Mouse (Mus musculus): ENCODE results near the gene Pidd1. TPM values are rescaled to one million over a fixed set of nuclear protein-coding genes. Genes with fewer than 3 reads are reported as not detected.
"Not testable (repeated sequence)": the region's sequence is repeated elsewhere in the genome, so short reads cannot be mapped to it uniquely, and the experiment has no call there.

Pidd1 gene
- polyA plus RNA-seq, 1 experiment from 2014 or later, result 24.9 TPM

DNA sequence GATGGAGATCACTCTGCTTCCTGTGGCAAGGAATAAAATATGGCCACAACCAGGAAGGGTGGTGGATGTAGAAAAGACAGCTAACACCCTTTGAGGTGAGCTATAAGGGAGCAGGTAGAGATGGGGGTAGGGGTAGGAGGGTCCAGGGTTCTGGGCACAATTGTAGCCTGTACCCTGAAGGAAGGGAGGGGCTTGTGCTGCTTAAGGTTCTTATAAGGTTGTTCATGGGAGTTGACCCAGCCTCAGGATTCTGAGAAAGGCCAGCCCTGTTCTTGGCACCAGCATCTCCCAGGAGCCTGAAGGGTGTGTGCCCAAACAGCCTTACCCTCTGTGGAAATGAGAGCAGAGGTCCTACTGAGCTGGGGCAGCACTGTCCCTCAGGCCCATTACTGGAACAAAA is 8.1 kb upstream of the Pidd1 start:
- no peaks in the 10 kb centered on the region for H3K9me3 ChIP-seq
- peaks cover 40% of the 10 kb centered on the region for H3K4me1 ChIP-seq
- H3K4me3 ChIP-seq, result no peak overlapping the region
- no peak overlapping the region for H3K27ac ChIP-seq (replicated peaks)
- peaks cover 9% of the 10 kb centered on the region; the same call in 1 of the 2 replicates for H3K27me3 ChIP-seq (replicated peaks; ENCODE audit: low read depth, poor library complexity, severe bottlenecking)
- peaks cover 47% of the 10 kb centered on the region for H3K36me3 ChIP-seq (replicated peaks)
- DNase-seq (ENCODE audit: low spot score), result no peak

DNA sequence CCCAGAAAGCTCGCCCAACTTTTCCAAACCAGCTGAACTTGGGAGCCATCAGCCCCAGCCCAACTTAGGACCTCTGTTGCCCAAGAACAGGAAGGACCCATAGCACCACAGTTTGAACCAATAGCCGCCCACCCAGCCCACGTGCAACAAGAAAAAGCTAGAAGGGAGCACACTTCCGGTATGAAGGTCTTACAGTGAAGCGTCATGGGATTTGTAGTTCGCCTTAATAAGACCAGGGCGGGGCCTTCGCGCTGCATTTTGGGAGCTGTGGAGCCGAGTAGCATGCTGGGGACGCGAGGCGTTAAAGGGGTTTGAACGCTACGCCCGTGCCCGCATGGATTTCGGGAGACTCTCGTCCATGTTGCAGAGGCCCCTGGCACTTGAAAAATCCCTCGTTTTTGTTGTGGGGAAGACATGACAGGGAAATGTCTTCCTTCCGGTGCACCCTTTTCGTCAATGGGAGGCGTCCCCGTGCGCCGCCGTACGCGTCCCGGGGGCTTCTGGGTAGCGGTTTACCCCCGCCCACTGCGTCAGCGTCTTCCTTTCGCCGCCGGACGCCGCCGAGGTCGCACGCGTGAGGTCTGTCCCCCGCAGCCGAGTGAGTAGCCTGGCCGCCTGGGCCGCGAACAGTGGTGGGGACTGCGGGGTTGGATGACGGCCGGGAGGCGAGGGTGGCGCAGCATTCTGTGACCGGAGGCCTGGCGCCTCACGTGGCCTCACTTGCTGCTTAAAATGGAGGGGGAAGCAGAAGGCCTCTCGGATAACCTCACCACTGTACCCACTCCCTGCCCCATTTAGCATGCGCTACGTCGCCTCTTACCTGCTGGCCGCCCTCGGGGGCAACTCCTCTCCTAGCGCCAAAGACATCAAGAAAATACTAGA is 3.5 kb upstream of the Pidd1 start, which contains the start of gene Rplp2:
TSS of gene Rplp2 (plus strand) at position 261 of the 882 bp plus-strand sequence.
- Histone ChIP-seq H3K4me1 (peaks cover 37% of the 10 kb centered on the region), H3K9me3 (no peaks in the 10 kb centered on the region), H3K27ac (replicated peaks) (peak within 1 kb of the TSS; percentile 95), H3K27me3 (replicated peaks; ENCODE audit: low read depth, poor library complexity, severe bottlenecking) (no peaks in the 10 kb centered on the region), H3K4me3 (peak within 1 kb of the TSS; percentile 96), H3K36me3 (replicated peaks) (peaks cover 45% of the 10 kb centered on the region)
- under 1% methylated on average over 63 of the region's 63 CpGs for WGBS
- DNase-seq (ENCODE audit: low spot score), result peak; percentile 94

DNA sequence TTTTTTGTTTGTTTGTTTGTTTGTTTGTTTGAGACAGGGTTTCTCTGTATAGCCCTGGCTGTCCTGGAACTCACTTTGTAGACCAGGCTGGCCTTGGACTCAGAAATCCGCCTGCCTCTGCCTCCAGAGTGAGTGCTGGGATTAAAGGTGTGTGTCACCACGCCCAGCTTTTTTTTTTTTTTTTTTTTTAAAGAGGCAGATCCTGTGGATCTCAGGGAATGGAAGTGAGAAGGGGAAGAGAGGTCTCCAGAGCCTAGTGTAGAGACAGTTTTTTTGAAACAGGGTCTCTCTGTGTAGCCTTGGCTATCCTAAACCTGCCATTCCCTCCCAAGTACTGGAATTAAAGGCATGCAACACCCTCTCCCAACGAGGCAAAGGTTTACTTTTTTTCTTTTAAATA is 2.5 kb upstream of the Pidd1 start:
- whole genome bisulfite sequencing, result 86% methylated on average over 3 of the region's 3 CpGs
- Histone ChIP-seq H3K36me3 (replicated peaks) (peaks cover 45% of the 10 kb centered on the region), H3K27ac (replicated peaks) (0 out of 2 replicates have a peak overlapping the region, but pooled peaks have one; percentile 95), H3K4me1 (peaks cover 47% of the 10 kb centered on the region), H3K4me3 (peak overlapping the region; percentile 96)
- H3K27me3 ChIP-seq (replicated peaks; ENCODE audit: low read depth, poor library complexity, severe bottlenecking); H3K9me3 ChIP-seq; DNase-seq (ENCODE audit: low spot score): not testable (repeated sequence)

DNA sequence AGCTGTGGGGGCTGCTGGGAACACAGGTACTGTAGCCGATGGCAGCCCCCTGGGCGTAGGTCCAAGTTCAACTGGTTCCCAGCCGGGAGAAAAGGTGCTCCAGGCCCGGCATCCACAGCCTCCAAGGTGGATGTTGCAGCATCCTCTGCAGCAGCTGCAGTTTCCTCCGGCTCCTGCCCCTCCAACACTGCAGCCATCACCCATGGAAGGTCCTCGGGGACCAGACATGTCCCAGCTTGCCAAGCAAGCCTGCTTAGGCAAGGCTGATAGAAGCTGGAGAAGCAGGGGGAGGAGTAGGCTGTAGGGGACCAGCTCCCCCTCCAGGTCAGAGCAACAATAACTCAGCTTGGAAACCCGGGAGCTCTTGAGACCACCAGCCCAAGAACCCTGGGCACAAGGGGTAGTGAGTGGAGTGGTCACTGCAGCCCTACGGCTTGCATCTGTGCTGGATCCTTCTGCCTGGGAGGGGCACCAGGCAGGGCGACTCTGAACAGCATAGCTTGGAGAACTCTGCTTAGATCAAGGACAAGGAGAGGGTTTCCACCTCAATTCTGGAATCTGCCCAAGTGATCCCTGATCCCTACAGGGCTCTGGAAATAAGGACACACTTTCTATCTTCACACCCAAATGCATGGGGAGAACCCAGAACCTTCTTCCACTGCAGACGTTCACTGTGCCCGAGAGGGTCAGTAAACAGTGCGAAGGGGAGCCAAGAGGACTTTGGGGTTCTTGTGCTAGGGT is 574 bp downstream of the Pidd1 start:
- 34% methylated on average over 12 of the region's 12 CpGs for WGBS
- Histone ChIP-seq H3K27me3 (replicated peaks; ENCODE audit: low read depth, poor library complexity, severe bottlenecking) (no peaks in the 10 kb centered on the region), H3K9me3 (no peaks in the 10 kb centered on the region), H3K4me3 (peak overlapping the region; percentile 64), H3K27ac (replicated peaks) (peak overlapping the region; percentile 87), H3K36me3 (replicated peaks) (peaks cover 45% of the 10 kb centered on the region), H3K4me1 (peaks cover 42% of the 10 kb centered on the region)
- DNase-seq (ENCODE audit: low spot score), result peak; percentile 72

DNA sequence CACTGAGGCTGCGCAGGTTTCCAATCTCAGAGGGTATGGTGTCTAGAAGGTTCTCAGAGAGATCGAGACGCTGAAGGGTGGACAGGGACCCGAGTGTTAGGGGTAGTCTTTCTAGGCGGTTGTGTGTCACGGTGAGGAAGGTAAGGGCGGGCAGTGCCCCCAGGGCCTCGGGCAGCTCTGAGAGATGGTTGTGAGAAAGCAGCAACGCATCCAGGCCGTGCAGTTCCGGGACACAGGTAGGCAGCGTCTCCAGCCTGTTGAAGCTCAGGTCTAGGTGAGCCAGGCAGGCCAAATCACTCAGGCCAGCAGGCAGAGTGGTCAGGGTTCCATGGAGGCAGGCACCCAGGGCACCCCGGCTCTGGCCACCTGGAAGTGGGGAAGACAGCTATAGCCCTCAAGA is 1.6 kb downstream of the Pidd1 start:
- H3K4me3 ChIP-seq, result peak overlapping the region; percentile 64
- no peak for DNase-seq (ENCODE audit: low spot score)
- no peaks in the 10 kb centered on the region for H3K27me3 ChIP-seq (replicated peaks; ENCODE audit: low read depth, poor library complexity, severe bottlenecking)
- H3K4me1 ChIP-seq, result peaks cover 47% of the 10 kb centered on the region
- WGBS, result 91% methylated on average over 13 of the region's 13 CpGs
- H3K9me3 ChIP-seq, result no peaks in the 10 kb centered on the region
- H3K27ac ChIP-seq (replicated peaks), result peak overlapping the region; percentile 87; the same call in 1 of the 2 replicates
- H3K36me3 ChIP-seq (replicated peaks), result peaks cover 51% of the 10 kb centered on the region

DNA sequence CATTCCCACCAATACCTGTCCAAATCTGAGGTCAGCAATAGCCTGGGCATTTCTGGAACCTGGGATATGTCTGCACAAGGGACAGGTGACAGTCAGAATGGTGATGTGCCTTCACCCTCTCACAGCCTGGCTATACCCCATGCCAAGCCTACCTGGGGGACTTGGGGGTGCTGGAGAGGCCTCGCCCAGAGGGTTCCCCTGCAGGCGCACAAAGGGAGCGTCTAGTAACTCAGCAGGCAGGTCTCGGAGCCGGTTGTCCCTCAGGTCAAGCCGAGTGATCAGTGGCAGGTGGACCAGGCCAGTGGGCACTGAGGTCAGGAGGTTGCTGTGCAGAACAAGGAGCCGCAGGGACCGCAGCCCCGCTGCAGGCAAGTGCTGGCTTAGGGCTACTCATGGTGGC is 2.4 kb downstream of the Pidd1 start:
- no peak overlapping the region for H3K4me3 ChIP-seq

DNA sequence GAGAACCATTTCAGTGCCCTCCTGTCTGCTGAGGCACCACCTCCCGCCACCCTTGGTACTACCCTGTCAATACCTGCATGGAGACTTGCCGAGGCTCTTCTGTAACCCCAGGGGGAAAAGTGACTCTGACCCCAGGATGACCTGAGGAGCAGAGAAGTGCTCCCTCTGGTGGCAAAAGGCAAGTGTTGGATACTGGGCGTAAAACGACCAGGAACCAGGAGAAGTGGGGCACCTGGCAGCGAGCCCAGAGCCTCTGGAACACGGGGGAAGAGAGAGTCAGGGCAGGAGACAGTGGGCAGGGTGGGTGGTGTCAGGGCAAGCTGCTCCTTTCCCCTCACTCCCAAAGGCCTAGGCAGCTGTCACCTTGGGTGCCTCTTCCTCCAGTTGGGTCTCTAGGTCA is 3.2 kb downstream of the Pidd1 start:
- Histone ChIP-seq H3K36me3 (replicated peaks) (peaks cover 57% of the 10 kb centered on the region), H3K9me3 (no peaks in the 10 kb centered on the region), H3K4me1 (peaks cover 62% of the 10 kb centered on the region), H3K27ac (replicated peaks) (no peak overlapping the region), H3K27me3 (replicated peaks; ENCODE audit: low read depth, poor library complexity, severe bottlenecking) (no peaks in the 10 kb centered on the region), H3K4me3 (0 out of 2 replicates have a peak overlapping the region, but pooled peaks have one; percentile 4)
- WGBS, result 36% methylated on average over 6 of the region's 6 CpGs
- peak; percentile 50 for DNase-seq (ENCODE audit: low spot score)

More for the DNA sequence above, 2.4 kb downstream of the Pidd1 start:
- Histone ChIP-seq H3K36me3 (replicated peaks) (peaks cover 51% of the 10 kb centered on the region), H3K4me1 (peaks cover 53% of the 10 kb centered on the region), H3K9me3 (no peaks in the 10 kb centered on the region), H3K27ac (replicated peaks) (no peak overlapping the region), H3K27me3 (replicated peaks; ENCODE audit: low read depth, poor library complexity, severe bottlenecking) (no peaks in the 10 kb centered on the region)
- no peak for DNase-seq (ENCODE audit: low spot score)
- 89% methylated on average over 9 of the region's 9 CpGs for WGBS

DNA sequence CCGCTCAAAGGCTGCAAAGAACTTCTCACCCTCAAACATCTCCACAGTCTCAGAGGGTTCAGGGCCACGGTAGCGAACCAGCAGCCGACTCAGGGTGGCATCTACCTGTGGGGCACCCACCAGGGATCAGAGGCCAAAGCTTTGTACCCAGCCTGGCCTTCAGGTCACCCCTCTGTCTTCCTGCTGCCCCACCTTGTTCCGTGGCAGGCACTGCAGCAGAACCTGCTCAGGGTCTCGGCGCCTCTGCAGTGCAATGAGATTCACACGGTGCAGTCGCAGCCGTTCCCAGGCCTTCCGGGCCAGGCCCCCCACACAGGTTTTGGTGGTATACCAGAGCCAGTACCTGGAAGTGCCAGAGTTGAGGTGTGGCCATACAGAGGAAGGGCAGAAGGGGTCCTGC is 4.0 kb downstream of the Pidd1 start:
- Histone ChIP-seq H3K27me3 (replicated peaks; ENCODE audit: low read depth, poor library complexity, severe bottlenecking) (no peaks in the 10 kb centered on the region), H3K36me3 (replicated peaks) (peaks cover 57% of the 10 kb centered on the region), H3K4me3 (no peak overlapping the region), H3K9me3 (no peaks in the 10 kb centered on the region), H3K27ac (replicated peaks) (no peak overlapping the region), H3K4me1 (peaks cover 70% of the 10 kb centered on the region)
- no peak for DNase-seq (ENCODE audit: low spot score)
- 94% methylated on average over 11 of the region's 11 CpGs for WGBS

DNA sequence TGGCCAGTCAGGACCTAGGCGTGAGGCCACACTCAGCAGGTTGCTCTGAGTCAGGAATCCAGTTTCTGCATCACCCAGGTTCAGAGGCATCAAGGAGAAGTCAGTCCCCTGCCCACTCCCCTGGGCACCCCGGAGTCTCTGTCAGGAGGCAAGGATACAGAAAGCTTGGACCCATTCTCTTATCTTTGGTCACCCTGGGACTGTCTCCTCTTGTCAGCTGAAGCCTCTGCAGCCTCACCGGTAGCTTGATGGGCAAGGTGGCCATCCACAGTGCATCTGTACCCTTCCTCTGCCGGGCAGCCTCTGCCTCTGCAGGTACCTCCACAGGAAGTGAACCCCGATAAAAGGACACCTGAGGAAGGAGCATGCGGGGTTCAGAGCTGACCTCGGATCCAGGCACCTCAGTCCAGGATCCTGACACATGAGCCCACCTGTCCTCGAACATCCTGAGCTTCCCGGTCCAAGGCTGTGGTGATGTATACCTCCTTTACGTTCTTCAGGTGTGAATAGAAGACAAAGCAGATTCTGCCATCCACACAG is 4.6 kb downstream of the Pidd1 start:
- no peak for DNase-seq (ENCODE audit: low spot score)
- Histone ChIP-seq H3K4me3 (no peak overlapping the region; the same call in 1 of the 2 replicates), H3K4me1 (peaks cover 73% of the 10 kb centered on the region), H3K36me3 (replicated peaks) (peaks cover 57% of the 10 kb centered on the region), H3K27ac (replicated peaks) (no peak overlapping the region), H3K9me3 (no peaks in the 10 kb centered on the region), H3K27me3 (replicated peaks; ENCODE audit: low read depth, poor library complexity, severe bottlenecking) (no peaks in the 10 kb centered on the region)
- 95% methylated on average over 10 of the region's 10 CpGs for WGBS

DNA sequence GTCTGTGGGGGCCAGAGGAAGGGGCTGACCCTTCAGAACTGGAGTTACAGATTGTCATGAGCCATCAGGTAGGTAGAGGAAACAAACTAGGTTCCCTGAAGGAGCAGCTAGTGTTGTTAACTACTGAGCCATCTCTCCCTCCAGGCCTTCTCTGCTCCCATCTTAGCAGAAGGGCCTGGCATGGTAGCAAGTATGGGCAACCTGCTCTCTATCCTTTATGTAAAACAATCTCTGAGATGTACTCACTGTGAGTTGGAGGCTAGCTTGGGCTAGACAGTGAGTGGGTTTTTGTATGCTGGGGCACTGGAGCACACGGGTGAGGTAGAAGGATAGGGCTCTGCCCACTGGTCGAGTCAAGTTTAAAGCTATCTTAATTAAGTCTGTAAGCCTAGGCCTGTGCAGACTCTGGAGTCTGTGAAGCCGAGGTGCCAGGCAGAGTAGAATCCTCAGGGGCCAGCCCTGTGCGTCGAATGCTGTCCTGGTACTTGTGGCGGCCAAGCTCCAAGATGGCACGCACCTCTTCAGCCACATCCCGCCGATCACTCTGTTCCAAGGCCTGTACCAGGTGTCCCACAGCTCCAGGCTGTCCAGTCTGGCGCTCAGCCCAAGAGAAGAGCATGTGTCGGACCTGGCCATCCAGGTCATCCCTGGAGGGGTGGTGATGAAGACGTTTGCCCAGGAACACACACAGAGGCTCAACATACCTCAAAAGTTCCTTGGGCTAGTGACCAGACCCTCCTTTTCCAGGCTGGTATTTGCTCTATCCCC is 5.4 kb downstream of the Pidd1 start:
- Histone ChIP-seq H3K9me3 (no peaks in the 10 kb centered on the region), H3K36me3 (replicated peaks) (peaks cover 63% of the 10 kb centered on the region), H3K4me3 (no peak overlapping the region), H3K27me3 (replicated peaks; ENCODE audit: low read depth, poor library complexity, severe bottlenecking) (no peaks in the 10 kb centered on the region), H3K27ac (replicated peaks) (no peak overlapping the region), H3K4me1 (peaks cover 73% of the 10 kb centered on the region)
- WGBS, result 94% methylated on average over 12 of the region's 12 CpGs
- no peak for DNase-seq (ENCODE audit: low spot score)

DNA sequence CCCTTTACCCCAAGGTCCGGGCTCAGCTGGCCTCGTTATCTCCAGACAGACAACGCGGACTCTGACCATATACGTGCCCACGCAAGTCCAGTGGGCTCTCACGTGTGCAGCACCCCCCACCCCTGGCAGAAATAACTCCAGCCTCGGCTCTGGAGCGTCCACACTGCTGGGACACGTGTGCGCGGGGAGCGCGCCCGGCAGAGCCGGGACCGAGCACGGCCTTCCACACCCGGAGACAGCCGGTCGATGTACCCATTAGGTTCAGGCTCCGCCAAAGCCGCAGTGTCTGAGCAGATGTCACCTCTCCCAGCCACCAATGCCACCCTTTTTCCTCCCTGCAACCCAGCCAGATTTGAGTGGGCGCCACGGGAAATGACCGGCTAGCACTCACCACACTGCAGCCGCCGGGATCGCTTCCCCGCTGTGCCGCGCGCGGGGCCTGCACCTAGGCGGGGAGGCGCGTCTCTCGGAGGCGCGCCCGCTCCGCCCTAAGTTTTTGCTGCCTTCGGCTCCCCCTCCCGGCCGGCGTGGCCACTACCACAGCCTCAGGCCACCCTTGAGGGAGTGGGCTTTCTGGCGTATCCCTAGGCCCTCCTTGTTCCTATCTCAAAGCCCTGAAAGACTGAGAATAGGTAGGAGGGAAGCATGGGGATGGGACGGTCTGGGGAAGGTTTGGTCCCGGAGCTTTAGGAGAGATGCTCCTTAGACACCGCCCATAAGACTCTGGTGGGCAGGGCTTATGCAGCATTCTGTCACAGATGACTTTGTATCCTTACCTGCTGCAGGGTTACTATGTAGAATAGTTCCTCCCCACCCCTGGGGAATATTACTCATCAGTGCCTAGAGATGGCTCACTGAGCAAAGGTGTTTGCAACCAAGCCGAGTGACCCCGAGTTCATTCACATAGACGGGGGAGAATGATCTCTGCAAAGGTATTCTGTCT is 6.4 kb downstream of the Pidd1 start, which contains the start of gene Slc25a22:
TSS of gene Slc25a22 (minus strand) at position 715 of the 943 bp plus-strand sequence.
- Histone ChIP-seq H3K36me3 (replicated peaks) (peaks cover 69% of the 10 kb centered on the region), H3K9me3 (no peaks in the 10 kb centered on the region), H3K27me3 (replicated peaks; ENCODE audit: low read depth, poor library complexity, severe bottlenecking) (no peaks in the 10 kb centered on the region), H3K4me3 (peak within 1 kb of the TSS; percentile 66), H3K4me1 (peaks cover 71% of the 10 kb centered on the region), H3K27ac (replicated peaks) (peak within 1 kb of the TSS; percentile 88)
- peak; percentile 89 for DNase-seq (ENCODE audit: low spot score)
- 6% methylated on average over 53 of the region's 53 CpGs for WGBS

Measured in embryonic facial prominence, embryonic 10.5 days (tissue).